Mouse (Mus musculus) neural tube, embryonic 15.5 days (tissue): ENCODE data around the gene Elobl. TPM values are rescaled to one million over a fixed set of nuclear protein-coding genes. Genes with fewer than 3 reads are reported as not detected.
A peak's percentile ranks its signal among the peaks of the same experiment; 100 is the strongest.

Source experiments
- ATAC-seq: fragments of 200-750 bp; cut with Nextera tagmentation; 2 replicates; pipeline ENCODE4 v1.8.0; 2017; ENCODE audit warnings: mild to moderate bottlenecking, moderate TSS enrichment, moderate library complexity; ENCODE audit not compliant: low FRiP score
- H3K27ac ChIP-seq: fragments of 300-500 bp; sonication (generic); replicated peaks from 2 replicates; pipeline ENCODE4 v1.5.1; 2015; ENCODE audit warnings: mild to moderate bottlenecking, inconsistent platforms
- H3K27me3 ChIP-seq: fragments of 300-500 bp; sonication (generic); replicated peaks from 2 replicates; pipeline ENCODE4 v1.6.1; 2015; ENCODE audit warnings: inconsistent platforms
- H3K36me3 ChIP-seq: fragments of 300-500 bp; sonication (generic); 2 replicates; pipeline ENCODE4 v1.6.1; 2015; ENCODE audit warnings: inconsistent platforms
- H3K4me1 ChIP-seq: fragments of 300-500 bp; sonication (generic); 2 replicates; pipeline ENCODE4 v1.6.1; 2015; ENCODE audit warnings: inconsistent platforms
- H3K4me2 ChIP-seq: fragments of 300-500 bp; sonication (generic); 2 replicates; pipeline ENCODE4 v1.6.1; 2015; ENCODE audit warnings: inconsistent platforms, mild to moderate bottlenecking, moderate library complexity
- H3K4me3 ChIP-seq: fragments of 300-500 bp; sonication (generic); replicated peaks from 2 replicates; pipeline ENCODE4 v1.5.1; 2015; ENCODE audit warnings: mild to moderate bottlenecking, inconsistent platforms
- H3K9ac ChIP-seq: fragments of 300-500 bp; sonication (generic); replicated peaks from 2 replicates; pipeline ENCODE4 v1.6.1; 2015; ENCODE audit warnings: mild to moderate bottlenecking, inconsistent platforms
- H3K9me3 ChIP-seq: fragments of 300-500 bp; sonication (generic); replicated peaks from 2 replicates; pipeline ENCODE4 v1.6.1; 2016; ENCODE audit warnings: inconsistent platforms
- WGBS: fragments of 180-500 bp; shearing (Covaris S2); methylation state at CpG from one replicate; pipeline ENCODE4 v1.1.7; 2015; ENCODE audit warnings: mixed read lengths; 5-methylcytosine and 5-hydroxymethylcytosine counted together
- polyA plus RNA-seq: library from polyadenylated mRNA; unstranded; fragments of >200 nt; fragmentation: Nextera tagmentation; extraction: Ambion mirVana; gene quantifications from 2 replicates; pipeline ENCODE4 v1.2.1, GENCODE M21; 2015

The Elobl gene
- polyA plus RNA-seq = not detected in 2 replicates

DNA sequence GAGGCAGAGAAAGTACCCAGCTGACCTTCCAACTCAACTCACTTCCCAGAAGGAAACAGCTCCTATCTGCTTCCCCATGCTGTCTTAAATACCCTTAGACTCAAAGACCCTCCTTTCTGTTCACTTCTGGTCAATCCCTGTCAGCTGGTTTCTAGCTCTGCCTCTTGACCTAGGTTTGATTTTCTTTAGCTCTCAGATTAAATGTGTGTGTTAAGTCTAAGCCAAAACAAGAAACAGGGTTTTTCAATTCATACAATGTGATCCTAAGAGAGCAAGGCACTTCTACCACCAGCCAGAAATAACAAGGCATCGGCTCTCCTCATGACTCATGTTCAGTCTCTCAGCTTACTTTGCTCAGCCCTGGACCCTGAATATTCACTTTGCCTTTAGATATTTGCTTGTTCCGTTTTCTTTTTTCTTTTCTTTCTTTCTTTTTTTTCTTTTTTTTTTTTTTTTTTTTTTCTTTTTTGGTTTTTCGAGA, at the start of gene Elobl:
Gene Elobl, minus strand, starts transcription at position 51 of the 481 bp plus-strand sequence.
- H3K4me1 ChIP-seq = no peaks in the 10 kb centered on the region
- WGBS = 77% methylated on average over 3 of the region's 3 CpGs
- H3K4me2 ChIP-seq = no peak within 1 kb of the TSS
- H3K9me3 ChIP-seq = no peaks in the 10 kb centered on the region
- H3K27ac ChIP-seq = no peak within 1 kb of the TSS
- no peak within 1 kb of the TSS for H3K9ac ChIP-seq
- no peaks in the 10 kb centered on the region for H3K36me3 ChIP-seq
- 0 out of 2 replicates have a peak, but pooled peaks cover 3% of the 10 kb centered on the region for H3K27me3 ChIP-seq
- no peak for ATAC-seq
- H3K4me3 ChIP-seq = no peak within 1 kb of the TSS

DNA sequence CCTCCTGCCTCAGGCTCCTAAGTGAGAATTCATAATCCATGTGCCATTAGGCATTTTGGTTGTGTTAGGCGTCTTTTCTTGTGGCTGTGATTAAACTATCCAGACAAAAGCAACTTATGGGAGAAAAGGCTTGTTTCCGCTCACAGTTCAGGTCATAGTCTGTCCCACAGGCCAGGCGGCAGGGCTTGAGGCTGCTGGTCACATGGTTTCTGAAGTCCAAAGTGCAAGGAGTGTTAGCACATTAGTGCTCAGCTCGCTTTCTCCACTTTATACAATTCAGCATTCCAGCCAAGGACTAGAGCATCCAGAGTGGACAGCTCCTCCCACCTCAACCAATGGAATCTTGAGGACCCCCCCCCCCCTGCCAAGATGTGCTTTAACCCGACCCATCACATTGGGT, 45.5 kb upstream of the Elobl start:
- WGBS = 92% methylated on average over 5 of the region's 5 CpGs
- Histone ChIP-seq H3K27ac (no peak overlapping the region), H3K36me3 (no peaks in the 10 kb centered on the region), H3K4me3 (no peak overlapping the region), H3K4me2 (no peak overlapping the region), H3K9me3 (no peaks in the 10 kb centered on the region), H3K4me1 (no peaks in the 10 kb centered on the region), H3K9ac (no peak overlapping the region), H3K27me3 (no peaks in the 10 kb centered on the region)
- no peak for ATAC-seq

DNA sequence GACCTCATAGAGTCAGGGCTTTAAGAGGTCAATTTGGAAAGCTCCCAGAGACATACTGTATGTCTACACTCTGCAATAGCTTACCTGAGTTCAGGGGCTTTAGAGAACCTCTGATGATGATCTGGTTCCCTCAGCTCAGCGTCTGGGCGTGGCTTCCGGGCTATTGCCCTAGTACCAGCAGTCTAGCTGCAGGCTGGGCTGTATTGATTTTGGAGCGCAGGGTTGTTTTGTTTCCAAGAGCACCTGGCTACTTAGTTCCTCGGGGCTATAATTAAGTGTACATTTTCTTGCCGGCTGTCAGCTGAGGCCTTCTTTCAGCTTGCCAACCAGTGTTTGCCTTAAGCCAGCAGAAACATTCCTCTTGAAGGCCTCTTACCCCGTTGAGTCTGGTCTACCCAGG, 42.8 kb upstream of the Elobl start:
- no peaks in the 10 kb centered on the region for H3K36me3 ChIP-seq
- H3K4me2 ChIP-seq = no peak overlapping the region
- H3K27me3 ChIP-seq = no peaks in the 10 kb centered on the region
- no peaks in the 10 kb centered on the region for H3K9me3 ChIP-seq
- no peak overlapping the region for H3K9ac ChIP-seq
- no peak overlapping the region for H3K4me3 ChIP-seq
- WGBS = 81% methylated on average over 7 of the region's 7 CpGs
- no peaks in the 10 kb centered on the region for H3K4me1 ChIP-seq
- no peak overlapping the region for H3K27ac ChIP-seq
- no peak for ATAC-seq

DNA sequence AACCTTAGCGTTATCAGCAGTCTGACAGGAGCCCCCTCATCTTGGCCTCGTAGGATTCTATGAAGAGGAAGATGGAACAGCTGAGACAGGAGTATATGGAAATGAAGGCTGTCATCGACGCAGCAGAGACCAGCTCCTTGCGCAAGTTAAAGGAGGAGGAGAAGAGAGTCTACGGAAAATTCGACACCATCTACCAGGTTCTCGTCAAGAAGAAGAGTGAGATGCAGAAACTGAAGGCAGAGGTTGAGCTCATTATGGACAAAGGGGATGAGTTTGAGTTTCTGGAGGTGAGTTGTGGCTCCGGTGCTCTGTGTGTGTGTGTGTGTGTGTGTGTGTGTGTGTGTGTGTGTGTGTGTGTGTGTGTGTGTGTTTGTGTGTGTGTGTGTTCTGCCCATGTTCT, 42.3 kb upstream of the Elobl start:
- no peak overlapping the region for H3K4me3 ChIP-seq
- ATAC-seq = no peak
- H3K4me1 ChIP-seq = no peaks in the 10 kb centered on the region
- H3K36me3 ChIP-seq = no peaks in the 10 kb centered on the region
- H3K27ac ChIP-seq = no peak overlapping the region
- no peak overlapping the region for H3K4me2 ChIP-seq
- H3K9ac ChIP-seq = no peak overlapping the region
- 92% methylated on average over 9 of the region's 9 CpGs for WGBS
- no peaks in the 10 kb centered on the region for H3K27me3 ChIP-seq
- no peaks in the 10 kb centered on the region for H3K9me3 ChIP-seq

DNA sequence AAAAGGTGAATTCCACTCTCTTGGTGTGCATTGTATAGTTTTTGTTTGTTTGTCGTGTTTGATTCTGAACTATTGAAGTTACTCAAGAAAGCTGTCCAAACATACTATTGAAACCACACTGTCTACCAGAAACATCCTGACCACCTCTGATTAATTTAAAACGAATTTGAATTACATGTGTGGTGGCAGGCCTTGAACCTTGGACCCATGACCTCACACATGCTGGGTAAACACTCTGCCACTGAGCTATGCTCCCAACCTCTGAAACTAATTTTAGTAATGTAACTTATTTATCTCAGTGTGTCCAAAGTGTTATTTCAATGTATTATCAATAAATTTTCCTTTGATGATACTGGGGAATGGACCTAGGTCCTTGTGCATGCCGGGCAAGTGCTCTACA, 40.9 kb upstream of the Elobl start:
- H3K9me3 ChIP-seq = no peaks in the 10 kb centered on the region
- no peak overlapping the region for H3K4me3 ChIP-seq
- no peaks in the 10 kb centered on the region for H3K27me3 ChIP-seq
- H3K27ac ChIP-seq = no peak overlapping the region
- ATAC-seq = no peak
- 88% methylated on average over 3 of the region's 3 CpGs for WGBS
- no peaks in the 10 kb centered on the region for H3K36me3 ChIP-seq
- no peak overlapping the region for H3K4me2 ChIP-seq
- 0 out of 2 replicates have a peak, but pooled peaks cover 3% of the 10 kb centered on the region for H3K4me1 ChIP-seq
- H3K9ac ChIP-seq = no peak overlapping the region

DNA sequence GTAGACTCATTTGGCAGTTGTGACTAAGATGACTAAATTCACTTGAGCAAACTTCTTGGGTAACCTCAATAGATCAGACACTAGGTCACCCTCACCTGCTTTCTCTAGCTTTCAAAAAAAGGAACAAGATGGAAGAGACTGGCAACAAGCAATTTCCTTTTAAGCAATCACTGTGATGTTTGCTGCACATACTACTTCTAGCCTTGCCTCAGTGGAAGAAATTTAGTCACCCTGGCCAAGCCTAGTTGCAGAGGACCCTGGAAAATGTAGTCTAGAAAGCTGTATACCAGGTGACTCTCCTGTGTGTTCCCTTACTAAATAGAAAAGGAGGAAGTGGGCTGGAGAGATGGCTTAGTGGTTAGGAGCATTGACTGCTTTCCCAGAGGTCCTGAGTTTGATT, 39.7 kb upstream of the Elobl start:
- Histone ChIP-seq H3K36me3 (no peaks in the 10 kb centered on the region), H3K9ac (no peak overlapping the region), H3K4me3 (no peak overlapping the region), H3K4me1 (0 out of 2 replicates have a peak, but pooled peaks cover 3% of the 10 kb centered on the region), H3K27ac (no peak overlapping the region), H3K4me2 (no peak overlapping the region), H3K9me3 (no peaks in the 10 kb centered on the region), H3K27me3 (no peaks in the 10 kb centered on the region)
- no peak for ATAC-seq

DNA sequence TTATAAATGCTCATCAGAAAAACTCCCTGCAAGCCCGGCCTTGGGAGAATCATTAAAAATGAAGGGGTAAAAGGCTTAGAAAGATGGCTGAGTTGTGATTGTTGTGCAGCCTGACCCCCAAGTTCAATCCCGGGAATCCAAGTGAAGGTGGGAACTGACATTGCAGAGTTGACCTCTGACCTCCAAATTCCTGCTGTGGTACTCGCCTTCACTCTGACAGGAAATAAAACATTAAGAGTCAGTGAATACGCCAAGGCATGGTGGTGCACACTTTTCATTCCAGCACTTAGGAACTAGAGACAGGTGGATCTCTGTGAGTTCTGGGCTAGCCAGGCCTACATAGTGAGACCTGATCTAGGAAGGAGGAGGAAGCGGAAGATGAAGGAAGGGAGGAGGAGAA, 38.7 kb upstream of the Elobl start:
- no peak overlapping the region for H3K9ac ChIP-seq
- H3K4me3 ChIP-seq = no peak overlapping the region
- no peaks in the 10 kb centered on the region for H3K9me3 ChIP-seq
- 0 out of 2 replicates have a peak, but pooled peaks cover 3% of the 10 kb centered on the region for H3K4me1 ChIP-seq
- WGBS = 80% methylated on average over 5 of the region's 5 CpGs
- peaks cover 1% of the 10 kb centered on the region; the same call in 1 of the 2 replicates for H3K27me3 ChIP-seq
- no peak overlapping the region for H3K27ac ChIP-seq
- ATAC-seq = no peak
- H3K4me2 ChIP-seq = no peak overlapping the region
- H3K36me3 ChIP-seq = no peaks in the 10 kb centered on the region

DNA sequence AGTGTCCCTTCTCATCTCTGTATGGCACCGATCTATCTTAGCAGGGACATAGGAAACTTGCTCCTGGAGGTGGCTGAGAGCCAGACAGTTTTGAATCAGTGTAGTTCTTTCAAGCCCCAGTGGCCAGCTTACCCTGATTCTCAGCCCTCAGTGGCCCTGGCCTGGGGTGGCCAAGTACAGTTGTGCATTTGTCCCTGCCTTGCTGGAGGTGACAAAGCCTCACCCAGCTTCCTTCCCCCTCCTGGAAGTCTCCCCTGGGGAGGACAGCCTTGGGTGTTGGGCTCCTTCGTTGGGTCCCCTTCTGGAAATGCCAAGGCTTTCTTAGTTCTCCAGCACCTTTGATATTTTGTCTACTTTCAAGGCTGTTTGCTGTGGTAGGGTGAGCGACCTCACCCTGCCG, 37.0 kb upstream of the Elobl start:
- H3K9ac ChIP-seq = no peak overlapping the region
- H3K4me3 ChIP-seq = no peak overlapping the region
- peaks cover 10% of the 10 kb centered on the region for H3K4me1 ChIP-seq
- H3K36me3 ChIP-seq = no peaks in the 10 kb centered on the region
- 78% methylated on average over 4 of the region's 4 CpGs for WGBS
- peaks cover 19% of the 10 kb centered on the region for H3K27me3 ChIP-seq
- no peak for ATAC-seq
- no peak overlapping the region for H3K4me2 ChIP-seq
- no peak overlapping the region for H3K27ac ChIP-seq
- H3K9me3 ChIP-seq = no peaks in the 10 kb centered on the region

DNA sequence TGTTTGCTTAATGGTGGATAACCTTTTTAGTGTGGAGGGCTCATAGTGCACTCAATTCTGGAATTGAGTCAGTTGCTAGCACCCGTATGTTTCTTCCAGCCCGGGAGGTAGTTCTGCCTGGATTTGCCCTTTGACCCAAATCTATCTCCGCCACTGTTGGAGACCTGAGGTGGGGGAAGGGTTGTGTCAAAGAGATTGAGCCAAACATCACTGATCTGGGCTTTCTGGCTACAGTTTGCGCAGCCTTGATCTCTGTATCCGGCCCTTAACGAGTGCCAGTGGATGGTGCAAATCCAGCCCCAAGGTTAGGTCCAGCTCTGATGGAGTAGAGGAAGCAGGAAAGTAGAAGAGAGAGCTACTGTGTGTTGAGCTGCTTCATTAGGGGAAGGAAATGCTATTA, 36.3 kb upstream of the Elobl start:
- H3K4me3 ChIP-seq = no peak overlapping the region
- H3K4me1 ChIP-seq = peaks cover 10% of the 10 kb centered on the region
- H3K9me3 ChIP-seq = no peaks in the 10 kb centered on the region
- 78% methylated on average over 6 of the region's 6 CpGs for WGBS
- H3K4me2 ChIP-seq = peak overlapping the region; percentile 17; the same call in 1 of the 2 replicates
- H3K27ac ChIP-seq = no peak overlapping the region
- no peak for ATAC-seq
- H3K36me3 ChIP-seq = no peaks in the 10 kb centered on the region
- peaks cover 19% of the 10 kb centered on the region for H3K27me3 ChIP-seq
- no peak overlapping the region for H3K9ac ChIP-seq

DNA sequence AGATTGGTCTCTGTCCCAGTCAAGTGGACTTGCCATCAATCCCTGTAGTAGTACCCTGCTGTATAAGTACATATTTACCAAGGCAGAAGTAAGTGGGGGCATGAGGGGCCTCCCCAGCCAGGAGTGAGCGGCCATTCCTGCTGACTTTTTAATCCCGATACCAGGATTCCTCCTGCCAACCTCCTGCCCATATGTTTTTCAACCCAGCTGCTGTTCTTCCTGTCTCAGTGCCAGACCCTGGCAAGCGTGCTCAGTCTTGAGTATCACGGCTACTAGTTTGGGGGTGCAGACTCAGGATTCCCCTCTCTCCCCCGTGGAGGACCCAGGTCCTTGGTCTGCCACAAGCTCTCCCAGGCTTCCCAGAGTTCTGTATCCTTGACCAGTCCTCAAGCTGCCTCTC, 35.9 kb upstream of the Elobl start:
- Histone ChIP-seq H3K9me3 (no peaks in the 10 kb centered on the region), H3K27ac (no peak overlapping the region), H3K36me3 (no peaks in the 10 kb centered on the region), H3K4me1 (peaks cover 10% of the 10 kb centered on the region), H3K4me3 (no peak overlapping the region), H3K27me3 (peaks cover 19% of the 10 kb centered on the region), H3K4me2 (peak overlapping the region; percentile 17), H3K9ac (no peak overlapping the region)
- ATAC-seq = no peak
- WGBS = 71% methylated on average over 5 of the region's 5 CpGs

DNA sequence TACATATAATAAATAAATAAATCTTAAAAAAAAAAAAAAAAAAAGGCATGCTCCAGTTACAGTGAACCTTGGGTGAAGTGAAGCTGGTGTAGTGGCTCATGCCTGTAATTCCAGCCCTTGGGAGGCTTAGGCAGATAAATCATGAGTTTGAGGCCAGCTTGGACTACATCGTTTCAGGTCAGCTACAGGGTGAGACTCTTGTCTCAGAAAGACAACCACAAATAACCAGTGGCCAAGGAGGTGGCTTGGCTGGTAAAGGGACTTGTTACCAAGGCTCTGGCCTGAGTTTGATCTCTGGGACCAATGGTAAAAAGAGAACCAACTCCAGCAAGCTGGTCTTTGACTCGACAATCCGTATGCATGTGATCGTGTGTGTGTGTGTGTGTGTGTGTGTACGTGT, 35.3 kb upstream of the Elobl start:
- WGBS = 91% methylated on average over 5 of the region's 5 CpGs

DNA sequence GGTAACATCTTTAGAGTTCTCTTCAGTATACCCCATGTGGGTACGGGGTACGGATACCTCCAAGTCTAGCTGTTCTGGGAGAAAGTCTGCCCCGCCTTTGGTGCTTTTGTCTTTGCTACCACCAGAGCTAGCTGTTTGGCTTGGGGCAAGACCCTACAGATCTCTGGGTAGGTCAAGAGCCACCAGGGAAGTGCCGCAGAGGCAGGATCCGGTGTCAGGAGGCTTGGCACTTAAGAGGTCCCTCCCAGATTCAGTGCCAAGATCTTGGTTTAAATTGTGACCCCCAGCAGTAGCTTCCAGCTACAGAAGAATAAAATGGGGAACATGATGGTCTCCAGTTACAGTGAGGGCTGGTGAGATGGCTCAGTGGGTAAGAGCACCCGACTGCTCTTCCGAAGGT, 34.8 kb upstream of the Elobl start:
- ATAC-seq = no peak
- H3K36me3 ChIP-seq = no peaks in the 10 kb centered on the region
- H3K27ac ChIP-seq = no peak overlapping the region
- no peak overlapping the region for H3K9ac ChIP-seq
- peaks cover 10% of the 10 kb centered on the region for H3K4me1 ChIP-seq
- H3K4me2 ChIP-seq = peak overlapping the region; percentile 9; the same call in 1 of the 2 replicates
- no peaks in the 10 kb centered on the region for H3K9me3 ChIP-seq
- peaks cover 19% of the 10 kb centered on the region for H3K27me3 ChIP-seq
- WGBS = 96% methylated on average over 7 of the region's 7 CpGs
- H3K4me3 ChIP-seq = no peak overlapping the region

More for the DNA sequence above, 35.3 kb upstream of the Elobl start:
- Histone ChIP-seq H3K4me1 (peaks cover 10% of the 10 kb centered on the region), H3K4me2 (peak overlapping the region; percentile 17; the same call in 1 of the 2 replicates), H3K4me3 (no peak overlapping the region), H3K27me3 (peaks cover 19% of the 10 kb centered on the region), H3K9ac (no peak overlapping the region), H3K27ac (no peak overlapping the region), H3K9me3 (no peaks in the 10 kb centered on the region), H3K36me3 (no peaks in the 10 kb centered on the region)
- no peak for ATAC-seq

DNA sequence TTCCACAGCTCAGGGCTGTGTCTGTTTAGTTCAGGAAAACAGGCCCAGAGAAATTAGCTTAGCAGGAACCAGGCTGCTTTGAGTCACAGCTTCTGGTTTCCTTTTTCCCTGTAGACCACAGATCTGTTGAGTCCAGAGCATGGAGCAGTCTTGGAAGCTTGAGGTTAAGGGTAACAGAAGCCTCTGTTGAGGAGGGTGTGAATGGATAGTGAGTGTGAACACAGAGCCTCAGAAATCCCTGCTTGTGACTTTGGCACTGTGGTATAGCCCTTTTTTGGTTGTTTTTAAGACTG, 33.7 kb upstream of the Elobl start:
- Histone ChIP-seq H3K4me1 (peaks cover 10% of the 10 kb centered on the region), H3K9ac (no peak overlapping the region), H3K27ac (no peak overlapping the region), H3K36me3 (no peaks in the 10 kb centered on the region), H3K27me3 (peaks cover 19% of the 10 kb centered on the region), H3K9me3 (no peaks in the 10 kb centered on the region), H3K4me3 (peak overlapping the region; percentile 42; the same call in 1 of the 2 replicates), H3K4me2 (peak overlapping the region; percentile 55)
- ATAC-seq = no peak
